Mouse (Mus musculus) right cerebral cortex, postnatal 10 days (tissue): ENCODE measurements at regions not wholly inside any gene's neighbourhood (a gene's known extent, or its start where the extent isn't known, plus 50 kb on each side); places are given as distances from the start of the nearest gene placed in this dataset.

ENCODE experiments used
- DNase-seq, 2 experiments: peaks; one replicate each; pipeline ENCODE4 v3.0.0; 2021; ENCODE audit warnings: low spot score in 2 of 2

DNA sequence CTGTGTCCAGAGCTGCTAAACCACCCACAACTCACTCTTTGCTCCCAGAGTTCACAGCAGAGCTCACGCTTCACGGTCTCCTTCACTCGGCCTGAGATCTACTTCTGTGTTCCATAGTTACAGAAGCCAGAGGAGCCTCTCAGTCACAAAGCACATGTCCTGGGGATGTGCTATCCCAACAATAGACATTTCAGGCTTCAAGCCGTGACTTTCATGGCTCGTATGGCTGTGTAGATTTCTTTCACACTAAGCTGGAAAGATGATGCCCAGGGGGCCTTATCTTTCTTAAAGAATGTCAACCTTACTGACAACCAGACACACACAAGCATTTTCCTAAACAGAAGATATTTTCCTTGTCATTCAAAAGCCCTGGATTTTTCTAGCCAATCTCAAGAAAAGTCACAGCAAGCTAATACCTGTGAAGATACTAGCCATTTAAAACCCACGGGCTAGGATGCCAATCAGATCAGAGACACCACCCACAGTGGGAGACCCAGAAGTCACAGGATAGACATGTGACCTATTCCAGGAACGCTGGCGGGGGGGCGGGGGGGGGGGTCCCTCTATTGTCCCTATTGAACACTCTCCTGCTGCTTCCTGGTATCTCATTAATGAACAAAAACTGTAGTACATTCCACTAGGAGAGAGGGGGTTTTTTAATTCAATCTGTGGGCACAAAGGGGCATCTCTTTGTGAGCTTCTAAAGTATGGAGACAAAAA is 98.8 kb upstream of the Mapk10 start:
- no peak for DNase-seq

DNA sequence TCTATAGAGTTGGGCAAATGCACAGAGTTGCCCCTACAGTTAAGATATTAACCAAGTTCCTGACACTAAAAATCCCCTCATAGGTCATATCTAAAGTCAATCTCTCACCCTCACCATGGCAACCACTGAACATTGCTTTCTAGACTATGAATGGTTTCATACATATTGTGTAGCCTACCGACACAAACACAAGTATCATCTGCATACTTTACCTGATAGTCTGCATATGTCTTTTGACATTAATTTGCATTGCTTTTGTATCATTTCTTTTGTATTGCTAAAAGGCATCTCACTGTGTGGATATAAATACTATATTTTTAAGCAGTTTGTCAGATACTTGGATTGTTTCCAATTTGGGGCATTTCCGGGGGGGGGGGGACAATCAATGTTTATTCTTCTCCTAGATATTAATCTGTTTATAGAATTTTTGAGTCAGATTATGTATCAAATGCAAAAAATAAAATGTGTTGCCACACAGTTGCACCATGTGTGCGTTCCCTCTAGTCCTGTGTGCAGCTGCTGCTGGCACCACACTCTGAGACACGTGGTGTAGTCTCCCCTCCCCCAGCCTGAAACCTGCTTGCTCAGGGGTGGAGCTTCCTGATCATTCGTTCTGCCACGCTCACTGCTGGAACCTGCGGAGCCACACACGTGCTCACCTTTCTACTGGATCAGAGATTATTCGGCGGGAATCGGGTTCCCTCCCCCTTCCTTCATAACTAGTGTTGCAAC is 94.7 kb upstream of the Mapk10 start:
- DNase-seq = peak; percentile 38 to 41

DNA sequence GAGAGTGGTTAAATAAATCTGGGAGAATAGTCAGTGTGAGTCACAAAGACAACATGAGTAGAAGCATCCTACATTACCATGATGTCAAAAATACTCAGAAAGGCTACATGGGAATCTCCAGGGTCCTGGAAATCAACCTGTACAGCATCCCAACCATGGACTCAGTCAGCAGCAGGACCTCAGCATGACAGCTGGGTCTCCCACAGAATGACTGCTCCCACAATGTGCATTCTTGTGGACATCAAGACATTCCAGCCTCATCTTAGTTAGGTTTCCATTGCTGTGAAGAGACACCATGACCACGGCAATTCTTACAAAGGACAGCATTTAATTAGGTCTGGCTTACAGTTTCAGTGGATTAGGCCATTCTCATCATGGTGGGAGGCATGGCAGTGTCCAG is 93.8 kb upstream of the Mapk10 start:
- DNase-seq = no peak

DNA sequence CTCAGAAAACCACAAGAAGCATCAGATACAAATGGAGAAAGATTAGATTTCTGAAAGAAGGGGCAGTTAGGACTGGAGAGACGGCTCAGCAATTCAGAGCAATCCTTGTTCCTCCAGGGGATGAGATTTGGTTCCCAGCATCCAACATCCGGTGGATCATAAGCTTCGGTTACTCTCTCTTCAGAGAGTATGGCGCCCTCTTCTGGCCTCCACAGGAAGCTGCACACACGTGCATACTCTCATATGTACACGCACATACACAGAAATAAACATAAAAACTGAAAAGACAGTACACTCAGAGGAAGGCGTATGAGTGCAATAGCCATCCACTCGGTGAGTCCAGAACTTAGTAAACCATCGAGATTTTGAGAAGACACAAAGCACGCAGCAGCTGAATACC is 91.6 kb upstream of the Mapk10 start:
- DNase-seq = no peak

DNA sequence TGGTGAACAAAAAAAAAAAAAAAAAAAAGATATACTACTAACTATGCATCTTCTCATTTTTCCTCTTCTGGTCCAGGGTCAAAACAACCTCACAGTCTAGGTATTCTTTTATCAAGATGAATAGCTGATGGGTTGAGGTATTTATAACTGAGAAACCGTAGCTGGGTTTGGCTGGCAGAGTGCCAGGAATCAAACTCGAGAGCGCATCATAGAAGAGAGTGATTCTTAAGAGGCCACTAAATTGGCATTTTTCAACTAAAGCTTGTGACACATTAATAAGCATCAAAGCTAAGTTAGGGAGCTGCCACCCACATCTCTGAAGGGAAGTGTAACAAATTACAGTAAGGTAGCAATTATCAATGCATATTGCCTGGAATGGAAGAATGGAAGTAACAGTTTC is 90.2 kb upstream of the Mapk10 start:
- peak; percentile 36 to 40 for DNase-seq

DNA sequence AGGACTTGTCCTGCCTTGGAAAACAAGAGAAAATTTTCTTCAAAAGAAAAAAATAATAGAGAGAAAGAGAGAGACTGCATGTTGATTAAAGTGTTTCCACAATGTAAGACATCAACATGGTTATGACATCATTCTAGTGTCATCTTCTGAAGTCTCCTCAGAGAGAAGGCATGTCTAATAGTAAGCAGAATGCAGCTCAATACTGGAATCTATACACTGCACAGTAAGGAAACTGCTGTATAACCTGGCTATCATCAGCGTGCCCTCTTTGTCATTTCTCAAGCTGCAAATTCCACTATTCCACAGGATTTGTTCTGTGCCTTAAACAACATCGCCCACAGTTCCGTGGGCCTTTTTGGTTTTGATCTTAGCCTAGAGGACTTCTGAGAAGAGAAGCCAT is 82.8 kb upstream of the Mapk10 start:
- no peak for DNase-seq

DNA sequence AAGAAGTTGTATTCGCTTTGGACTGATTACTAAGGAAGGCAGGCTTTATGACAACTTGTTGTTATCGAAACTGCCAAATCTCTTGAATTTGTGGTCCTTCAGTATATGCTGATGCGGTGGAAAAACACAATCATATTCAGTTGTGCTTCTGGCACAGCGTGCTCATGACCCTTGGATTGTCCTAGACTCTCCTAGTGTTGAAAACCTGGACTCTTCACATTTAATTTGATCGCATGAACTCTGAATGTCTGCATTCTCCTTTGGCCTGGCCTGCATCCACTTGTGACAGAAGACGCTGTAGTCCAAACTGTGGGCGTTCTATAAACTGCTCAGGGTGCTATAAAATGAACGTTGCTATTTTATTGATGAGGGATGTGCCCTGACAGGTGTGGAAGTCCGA is 80.6 kb upstream of the Mapk10 start:
- DNase-seq = no peak

DNA sequence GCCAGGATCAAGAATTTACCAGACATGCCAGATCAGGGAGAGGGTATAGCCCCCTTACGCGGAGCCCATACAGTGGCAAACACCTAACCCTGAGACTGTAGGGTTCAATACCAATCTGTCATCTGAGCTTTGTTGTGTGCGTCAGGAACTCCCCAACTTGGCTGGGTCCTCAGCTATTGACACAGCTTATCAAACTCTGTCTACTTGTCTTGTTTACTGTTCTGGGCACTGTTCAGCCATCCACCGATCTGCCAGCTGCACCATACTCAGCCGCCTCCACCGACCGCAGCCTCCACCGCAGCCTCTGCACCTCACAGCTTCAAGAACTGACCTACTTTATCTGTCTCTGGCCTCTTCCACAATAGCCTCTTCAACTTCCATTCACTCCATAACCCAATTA is 80.1 kb upstream of the Mapk10 start:
- DNase-seq = no peak

DNA sequence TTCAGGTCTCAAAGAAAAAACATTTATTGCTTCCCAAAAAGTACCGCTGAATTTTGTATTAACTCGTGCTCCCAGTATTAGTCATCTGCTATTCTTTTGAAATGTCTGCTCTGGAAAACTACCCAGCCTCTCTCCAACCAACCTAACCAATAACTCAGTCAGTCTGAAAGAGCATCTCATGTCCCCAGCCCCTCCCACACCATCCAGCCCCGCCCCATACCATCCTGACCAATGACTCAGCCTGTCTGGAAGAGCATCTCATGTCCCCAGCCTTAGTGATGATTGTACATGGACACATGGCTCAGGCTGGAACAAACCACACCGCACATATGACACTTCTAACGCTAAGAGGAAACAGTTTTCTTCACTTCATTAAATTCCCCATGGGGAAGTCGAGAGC is 58.1 kb upstream of the Mapk10 start:
- no peak for DNase-seq

DNA sequence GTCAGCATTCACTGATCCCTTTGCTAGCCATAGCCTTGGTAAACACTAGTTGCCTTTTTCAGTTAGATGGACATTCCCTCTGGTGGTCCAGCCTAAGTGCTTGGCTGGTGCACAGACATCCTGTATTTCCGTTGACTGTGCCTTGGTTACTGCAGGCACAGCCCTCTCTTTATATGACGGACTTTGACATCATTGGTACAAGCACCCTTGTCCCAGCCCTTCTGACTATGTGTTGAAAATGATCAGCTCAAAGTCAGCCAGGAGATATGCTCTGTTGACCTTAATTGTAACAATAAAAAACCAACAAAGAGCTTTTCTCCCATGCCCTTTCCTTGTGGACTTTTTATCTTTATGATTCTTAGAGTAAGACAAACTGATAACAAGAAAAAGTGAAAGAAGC is 53.8 kb upstream of the Mapk10 start:
- DNase-seq = no peak

DNA sequence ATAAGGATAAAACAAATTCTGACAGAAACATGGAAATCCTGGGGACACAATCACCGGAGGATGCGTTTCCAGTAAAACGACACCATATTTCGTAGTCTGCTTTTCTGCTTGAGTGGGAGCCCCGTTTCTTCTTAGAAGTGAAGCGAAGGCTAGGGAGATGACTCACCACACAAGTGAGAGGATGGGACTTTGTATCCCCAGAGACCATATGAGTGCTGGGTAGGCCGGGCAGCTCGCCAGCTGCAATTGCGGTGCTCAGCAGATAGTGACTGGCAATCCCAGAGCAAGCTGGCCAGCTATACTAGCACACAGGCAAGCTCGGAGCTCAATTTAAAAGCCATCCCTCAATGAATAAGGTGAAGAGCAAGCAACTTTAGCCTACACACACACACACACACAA is 50.3 kb upstream of the Mapk10 start:
- peak; percentile 50 to 65 for DNase-seq
